Mouse (Mus musculus) E14TG2a.4 (cell line): ENCODE data around the gene Vps13d.

Experiments used
- H3K27me3 ChIP-seq: 2 replicates; pipeline ENCODE4 v1.6.1; 2014; ENCODE audit warnings: low read length, control low read depth; ENCODE audit not compliant: insufficient read depth
- H3K36me3 ChIP-seq: 2 replicates; pipeline ENCODE4 v1.6.1; 2014; ENCODE audit warnings: low read length, control low read depth; ENCODE audit not compliant: insufficient read depth
- H3K4me1 ChIP-seq: replicated peaks from 2 replicates; pipeline ENCODE4 v1.6.1; 2014; ENCODE audit warnings: low read depth, low read length, control low read depth
- H3K4me3 ChIP-seq: replicated peaks from 2 replicates; pipeline ENCODE4 v1.5.1; 2014; ENCODE audit warnings: mild to moderate bottlenecking, low read length
- H3K9me3 ChIP-seq: 2 replicates; pipeline ENCODE4 v1.6.1; 2014; ENCODE audit warnings: low read length, control low read depth
- CTCF ChIP-seq: conservative IDR thresholded peaks from 2 replicates; pipeline ENCODE4 v1.5.1; 2014; ENCODE audit warnings: low read length
- NANOG ChIP-seq: IDR thresholded peaks from 2 replicates; pipeline ENCODE4 v1.6.1; 2014; ENCODE audit warnings: borderline replicate concordance, low read length, mixed read lengths
- POU5F1 ChIP-seq: IDR thresholded peaks from 2 replicates; pipeline ENCODE4 v1.6.1; 2014; ENCODE audit warnings: low read length, borderline replicate concordance

Vps13d gene

GRCm38 (mm10) chr4:145150345-145151102 lies 44.3 kb downstream of the Vps13d start:
- no peaks in the 10 kb centered on the region for H3K27me3 ChIP-seq
- TF ChIP-seq CTCF: no peak
- no peaks in the 10 kb centered on the region for H3K9me3 ChIP-seq

GRCm38 (mm10) chr4:145147006-145147961 lies 47.5 kb downstream of the Vps13d start:
- H3K9me3 ChIP-seq: no peaks in the 10 kb centered on the region
- peaks cover 19% of the 10 kb centered on the region for H3K4me1 ChIP-seq
- no peaks in the 10 kb centered on the region for H3K27me3 ChIP-seq
- peaks cover 92% of the 10 kb centered on the region for H3K36me3 ChIP-seq
- TF ChIP-seq CTCF (no peak), NANOG (no peak), POU5F1 (no peak)
- H3K4me3 ChIP-seq: no peak overlapping the region

More at GRCm38 (mm10) chr4:145150345-145151102, 44.3 kb downstream of the Vps13d start:
- H3K36me3 ChIP-seq: peaks cover 90% of the 10 kb centered on the region
- no peak overlapping the region for H3K4me3 ChIP-seq
- peaks cover 19% of the 10 kb centered on the region for H3K4me1 ChIP-seq

GRCm38 (mm10) chr4:145143533-145143932 lies 51.3 kb downstream of the Vps13d start:
- Histone ChIP-seq H3K27me3 (no peaks in the 10 kb centered on the region), H3K4me3 (no peak overlapping the region), H3K36me3 (peaks cover 93% of the 10 kb centered on the region), H3K4me1 (peaks cover 19% of the 10 kb centered on the region), H3K9me3 (0 out of 2 replicates have a peak, but pooled peaks cover 6% of the 10 kb centered on the region)
- TF ChIP-seq CTCF (no peak), NANOG (no peak), POU5F1 (no peak)

GRCm38 (mm10) chr4:145136705-145137104 lies 58.1 kb downstream of the Vps13d start:
- H3K36me3 ChIP-seq: peaks cover 94% of the 10 kb centered on the region
- no peaks in the 10 kb centered on the region for H3K27me3 ChIP-seq
- no peaks in the 10 kb centered on the region for H3K4me1 ChIP-seq
- H3K9me3 ChIP-seq: 0 out of 2 replicates have a peak, but pooled peaks cover 6% of the 10 kb centered on the region
- TF ChIP-seq CTCF: no peak
- no peak for TF ChIP-seq POU5F1
- no peak overlapping the region for H3K4me3 ChIP-seq

- no peak for TF ChIP-seq CTCF
- TF ChIP-seq POU5F1: no peak
- TF ChIP-seq NANOG: no peak
- H3K27me3 ChIP-seq: no peaks in the 10 kb centered on the region
- H3K4me3 ChIP-seq: no peak overlapping the region
Measured at GRCm38 (mm10) chr4:145135473-145135872, 59.3 kb downstream of the Vps13d start.

GRCm38 (mm10) chr4:145130772-145131171 lies 64.0 kb downstream of the Vps13d start:
- no peak for TF ChIP-seq CTCF
- TF ChIP-seq NANOG: no peak
- TF ChIP-seq POU5F1: no peak

More at GRCm38 (mm10) chr4:145135473-145135872, 59.3 kb downstream of the Vps13d start:
- Histone ChIP-seq H3K9me3 (no peaks in the 10 kb centered on the region), H3K4me1 (no peaks in the 10 kb centered on the region), H3K36me3 (peaks cover 95% of the 10 kb centered on the region)

GRCm38 (mm10) chr4:145129956-145130548 lies 64.8 kb downstream of the Vps13d start:
- Histone ChIP-seq H3K4me1 (no peaks in the 10 kb centered on the region), H3K27me3 (no peaks in the 10 kb centered on the region), H3K9me3 (no peaks in the 10 kb centered on the region), H3K36me3 (peaks cover 90% of the 10 kb centered on the region), H3K4me3 (no peak overlapping the region)
- TF ChIP-seq CTCF: no peak
- TF ChIP-seq NANOG: no peak
- TF ChIP-seq POU5F1: no peak

More at GRCm38 (mm10) chr4:145130772-145131171, 64.0 kb downstream of the Vps13d start:
- Histone ChIP-seq H3K27me3 (no peaks in the 10 kb centered on the region), H3K4me3 (no peak overlapping the region), H3K36me3 (peaks cover 90% of the 10 kb centered on the region), H3K9me3 (no peaks in the 10 kb centered on the region), H3K4me1 (no peaks in the 10 kb centered on the region)

GRCm38 (mm10) chr4:145125463-145126220 lies 69.2 kb downstream of the Vps13d start:
- H3K4me1 ChIP-seq: peaks cover 6% of the 10 kb centered on the region
- no peak overlapping the region for H3K4me3 ChIP-seq
- no peaks in the 10 kb centered on the region for H3K27me3 ChIP-seq
- H3K9me3 ChIP-seq: no peaks in the 10 kb centered on the region
- TF ChIP-seq POU5F1 (no peak), NANOG (no peak), CTCF (no peak)
- peaks cover 85% of the 10 kb centered on the region for H3K36me3 ChIP-seq
